Mouse (Mus musculus) E14TG2a.4 (cell line): ENCODE measurements around the gene Krt17.

Source experiments
- CTCF ChIP-seq: conservative IDR thresholded peaks from 2 replicates; pipeline ENCODE4 v1.5.1; 2014; ENCODE audit warnings: low read length
- NANOG ChIP-seq: IDR thresholded peaks from 2 replicates; pipeline ENCODE4 v1.6.1; 2014; ENCODE audit warnings: borderline replicate concordance, low read length, mixed read lengths

DNA sequence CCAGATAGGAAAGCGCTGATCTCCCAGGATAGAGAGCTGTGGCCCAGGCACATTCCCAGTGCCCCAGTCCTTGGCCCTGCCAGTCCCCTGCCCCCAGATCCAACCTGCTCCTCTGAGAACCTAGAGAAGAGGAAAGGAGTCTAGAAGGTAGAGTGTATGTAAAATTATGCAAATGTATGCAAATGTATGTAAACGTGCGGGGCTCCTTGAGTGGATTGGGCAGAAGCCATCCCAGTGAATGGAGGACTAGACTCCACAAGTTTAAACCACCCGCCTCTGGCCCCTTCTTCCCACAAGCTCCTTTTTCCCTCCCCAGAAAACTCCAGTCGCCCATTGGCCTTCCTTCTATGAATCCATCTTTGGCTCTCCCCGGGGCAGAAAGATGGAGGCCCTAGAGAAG lies 32.1 kb upstream of the Krt17 start:
- TF ChIP-seq CTCF (no peak), NANOG (no peak)
